9 mouse cellular contexts compared by ENCODE assay signal in the genomic region with DNA sequence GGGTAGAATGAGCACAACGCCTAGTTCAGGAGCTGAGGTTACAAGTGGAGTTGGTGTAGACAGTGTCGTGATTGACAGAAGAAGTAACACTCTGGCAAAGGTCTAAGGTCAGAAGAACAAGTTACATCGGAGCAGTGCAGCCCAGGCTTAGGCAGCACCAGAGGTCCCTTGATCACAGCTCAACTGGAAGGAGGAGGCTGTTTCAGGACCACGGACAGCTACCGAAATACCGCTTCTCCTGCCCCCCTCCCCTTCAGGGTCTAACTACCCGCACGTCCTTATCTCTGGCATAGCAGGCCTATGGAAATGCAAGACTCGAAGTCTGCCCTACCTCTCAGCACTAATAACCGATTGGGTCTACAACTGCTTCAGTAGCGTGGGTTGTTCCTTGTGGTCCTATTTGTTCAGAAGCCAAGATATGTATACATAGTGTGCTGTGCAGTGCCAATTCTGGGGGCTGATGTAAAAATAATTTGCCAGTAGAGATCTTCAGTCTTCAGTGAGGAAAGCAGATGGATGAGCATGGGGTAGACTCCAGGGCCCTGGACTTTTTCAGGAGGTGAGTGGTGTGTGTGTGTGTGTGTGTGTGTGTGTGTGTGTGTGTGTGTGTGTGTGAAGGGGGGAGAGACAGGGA. TPM values are rescaled to one million over a fixed set of nuclear protein-coding genes. Genes with fewer than 3 reads are reported as not detected.
A peak's percentile ranks its signal among the peaks of the same experiment; 100 is the strongest.
DNase-seq lines count a peak whose midpoint lies in the region; ATAC-seq and TF ChIP-seq lines count a peak whose summit lies in the region.
"Had no signal": no experiment of that assay in that cellular context is flagged by ENCODE, and none has a peak within 500 bp of the region (broad histone marks: within the 10 kb centered on the region; RNA-seq: fewer than 3 reads in every experiment).

No protein-coding gene starts in this region.

- no peak overlapping the region for H3K27ac ChIP-seq in ES-E14 (ENCODE audit: insufficient read depth, low read depth, low read length, poor library complexity, severe bottlenecking)
- H3K27ac ChIP-seq in limb, embryonic 11.5 days (replicated peaks; ENCODE audit: low read depth, low read length) = no peak overlapping the region
- H3K27ac ChIP-seq: hindbrain, embryonic 15.5 days had no signal

- no peaks in the 10 kb centered on the region for H3K36me3 ChIP-seq in ES-E14 (ENCODE audit: control insufficient read depth, insufficient read depth, low read length, poor library complexity, severe bottlenecking)
- no peaks in the 10 kb centered on the region for H3K36me3 ChIP-seq in limb, embryonic 11.5 days (ENCODE audit: control insufficient read depth, insufficient read depth, low read length)
- H3K36me3 ChIP-seq: hindbrain, embryonic 15.5 days had no signal

- 0 out of 2 replicates have a peak, but pooled peaks cover 2% of the 10 kb centered on the region for H3K27me3 ChIP-seq in limb, embryonic 11.5 days (ENCODE audit: control insufficient read depth, insufficient read depth, low read length)
- H3K27me3 ChIP-seq: hindbrain, embryonic 15.5 days had no signal

- ATAC-seq in limb, embryonic 11.5 days (ENCODE audit: insufficient number of reproducible peaks, low FRiP score, low TSS enrichment, low read depth) = no peak
- ATAC-seq in cerebellum, adult (ENCODE audit: insufficient number of reproducible peaks, low FRiP score, low TSS enrichment) = no peak

- no peaks in the 10 kb centered on the region for H3K9me3 ChIP-seq in ES-E14 (ENCODE audit: control insufficient read depth, insufficient read depth, low read depth, low read length)
- no peaks in the 10 kb centered on the region for H3K9me3 ChIP-seq in limb, embryonic 11.5 days (ENCODE audit: control insufficient read depth, low read length)
- H3K9me3 ChIP-seq: hindbrain, embryonic 15.5 days had no signal

- in situ Hi-C loops in ES-E14 (cut with MboI; ENCODE audit: low sequenced_read_pairs in 2 of 2, unreplicated experiment in 2 of 2) = no loop called here

- DNase-seq in kidney, adult 9 months = peak; percentile 27
- no peak for DNase-seq in kidney, adult 11 months
- peak; percentile 59 for DNase-seq in ES-E14 (ENCODE audit: low read depth, low spot score)
- DNase-seq in brain, adult 2 months (ENCODE audit: low read depth, low spot score) = peak; percentile 66
- peak; percentile 87 for DNase-seq in limb, embryonic 11.5 days (ENCODE audit: low spot score)
- DNase-seq in left cerebral cortex, postnatal 10 days (ENCODE audit: extremely low spot score in 1 of 2, low spot score in 2 of 2) = no peak
- no peak for DNase-seq in layer of hippocampus, adult 9-10 months (ENCODE audit: low spot score)

- H3K4me3 ChIP-seq in ES-E14 (ENCODE audit: insufficient read depth in 1 of 2, low read depth in 1 of 2, low read length in 2 of 2, poor library complexity in 1 of 2, severe bottlenecking in 1 of 2) = no peak overlapping the region
- no peak overlapping the region for H3K4me3 ChIP-seq in limb, embryonic 11.5 days (ENCODE audit: low read depth, low read length)
- H3K4me3 ChIP-seq: hindbrain, embryonic 15.5 days had no signal

- intact Hi-C loops in left cerebral cortex, postnatal 10 days (cut with DNase I) = no loop called here

- H3K4me2 ChIP-seq in limb, embryonic 11.5 days (ENCODE audit: low read depth, severe bottlenecking) = no peak overlapping the region
- H3K4me2 ChIP-seq: hindbrain, embryonic 15.5 days had no signal

- no peaks in the 10 kb centered on the region for H3K4me1 ChIP-seq in ES-E14 (ENCODE audit: control insufficient read depth in 2 of 2, insufficient read depth in 2 of 2, low read length in 2 of 2, poor library complexity in 1 of 2)
- 0 out of 2 replicates have a peak, but pooled peaks cover 3% of the 10 kb centered on the region for H3K4me1 ChIP-seq in limb, embryonic 11.5 days (ENCODE audit: control insufficient read depth, insufficient read depth, low read length)

- WGBS in limb, embryonic 11.5 days = 17% methylated on average over 11 of the region's 11 CpGs

- no peak overlapping the region for H3K9ac ChIP-seq in ES-E14 (ENCODE audit: insufficient read depth, low read depth, low read length, poor library complexity, severe bottlenecking)
- H3K9ac ChIP-seq in limb, embryonic 11.5 days (ENCODE audit: low read length) = no peak overlapping the region
- H3K9ac ChIP-seq: hindbrain, embryonic 15.5 days had no signal

TF ChIP-seq in ES-E14, 5 proteins besides CTCF, POLR2A, EP300 and RAD21:
- TF ChIP-seq CHD2 (IDR thresholded peaks at IDR 0.05; ENCODE audit: low read depth, low read length) = no peak
- TF ChIP-seq HCFC1 (IDR thresholded peaks at IDR 0.05; ENCODE audit: borderline replicate concordance, insufficient read depth, low read length) = no peak
- no peak for TF ChIP-seq ZC3H11A (IDR thresholded peaks at IDR 0.05; ENCODE audit: borderline replicate concordance, low read depth, low read length)
- no peak for TF ChIP-seq MAFK (IDR thresholded peaks at IDR 0.05; ENCODE audit: insufficient read depth, low read depth, low read length)
- TF ChIP-seq ZNF384 (IDR thresholded peaks at IDR 0.05; ENCODE audit: low read depth, low read length) = no peak

RNA-seq across cellular contexts. Expression of a gene that starts 46.3 kb away (rescaled TPM):
- 15.9 and 18.1 TPM in 2 replicates for total RNA-seq in ES-E14 (2012; rRNA removed)
- polyA plus RNA-seq in limb, embryonic 11.5 days (2014; fragmentation: Nextera tagmentation; extraction: Ambion mirVana) = 23.4 and 28.2 TPM in 2 replicates
- total RNA-seq in left cerebral cortex, postnatal 10 days (2021) = 10 to 100 TPM; 17.2 to 24.4 TPM

Comparison
In these comparisons a context has a peak if more than half of its experiments do, and no peak if none do; other contexts are left out.
1. DNase-seq: peak in kidney, adult 9 months (single experiment), ES-E14 (single experiment), brain, adult 2 months (single experiment) and limb, embryonic 11.5 days (single experiment); none in kidney, adult 11 months (single experiment), left cerebral cortex, postnatal 10 days (0 of 2) and layer of hippocampus, adult 9-10 months (single experiment).